ENCODE assay signal across 7 mouse cellular contexts in genomic region chr13:63112598-63113372, GRCm38 (mm10).
A peak's percentile ranks its signal among the peaks of the same experiment; 100 is the strongest.
DNase-seq lines count a peak whose midpoint lies in the region; ATAC-seq and TF ChIP-seq lines count a peak whose summit lies in the region.

No protein-coding gene starts in this region.

- no peaks in the 10 kb centered on the region for H3K36me3 ChIP-seq in lung, postnatal 0 days (ENCODE audit: insufficient read depth, low read length)
- no peaks in the 10 kb centered on the region for H3K36me3 ChIP-seq in embryonic facial prominence, embryonic 12.5 days

- ATAC-seq in lung, postnatal 0 days = 0 out of 2 replicates have a peak, but pooled peaks have one; percentile 10
- ATAC-seq in embryonic facial prominence, embryonic 12.5 days (ENCODE audit: insufficient number of reproducible peaks, insufficient read depth, low FRiP score, low TSS enrichment) = peak; percentile 53; the same call in 1 of the 2 replicates
- ATAC-seq in erythroid progenitor cell, adult 5-6 weeks (replicated peaks; ENCODE audit: low FRiP score, poor library complexity, severe bottlenecking) = no peak

- peak overlapping the region; percentile 66 for H3K27ac ChIP-seq in lung, postnatal 0 days (ENCODE audit: low read length)
- peak overlapping the region; percentile 93 for H3K27ac ChIP-seq in embryonic facial prominence, embryonic 12.5 days

- H3K9ac ChIP-seq in lung, postnatal 0 days (replicated peaks; ENCODE audit: low read depth) = no peak overlapping the region
- H3K9ac ChIP-seq in embryonic facial prominence, embryonic 12.5 days = no peak overlapping the region

- WGBS in lung, postnatal 0 days = 50% methylated on average over 10 of the region's 10 CpGs
- WGBS in embryonic facial prominence, embryonic 12.5 days = 24% methylated on average over 10 of the region's 10 CpGs

- no peak overlapping the region for H3K4me2 ChIP-seq in lung, postnatal 0 days (replicated peaks; ENCODE audit: low read depth, low read length)
- 0 out of 2 replicates have a peak overlapping the region, but pooled peaks have one; percentile 0 for H3K4me2 ChIP-seq in embryonic facial prominence, embryonic 12.5 days (replicated peaks)

- TF ChIP-seq CTCF in lung, postnatal 0 days (IDR thresholded peaks at IDR 0.05) = peak; percentile 28

- H3K9me3 ChIP-seq in lung, postnatal 0 days (ENCODE audit: low read length) = no peaks in the 10 kb centered on the region
- H3K9me3 ChIP-seq in embryonic facial prominence, embryonic 12.5 days = no peaks in the 10 kb centered on the region

- no peak overlapping the region for H3K4me3 ChIP-seq in lung, postnatal 0 days (ENCODE audit: low read depth, low read length)
- no peak overlapping the region for H3K4me3 ChIP-seq in embryonic facial prominence, embryonic 12.5 days

- no peaks in the 10 kb centered on the region for H3K27me3 ChIP-seq in lung, postnatal 0 days (replicated peaks; ENCODE audit: insufficient read depth, low read length)
- no peaks in the 10 kb centered on the region for H3K27me3 ChIP-seq in embryonic facial prominence, embryonic 12.5 days

- DNase-seq in lung, postnatal 0 days (ENCODE audit: low spot score) = peak; percentile 54
- no peak for DNase-seq in lung, postnatal 4 days
- DNase-seq in kidney, postnatal 14 days = peak; percentile 32
- DNase-seq in retina, embryonic 14.5 days (ENCODE audit: low spot score) = peak; percentile 43
- DNase-seq in right cerebral cortex, postnatal 25 days = no peak

- TF ChIP-seq EP300 in lung, postnatal 0 days (IDR thresholded peaks at IDR 0.05) = no peak

- peaks cover 19% of the 10 kb centered on the region; the same call in 1 of the 2 replicates for H3K4me1 ChIP-seq in lung, postnatal 0 days (ENCODE audit: insufficient read depth, low read depth, low read length)
- peaks cover 40% of the 10 kb centered on the region for H3K4me1 ChIP-seq in embryonic facial prominence, embryonic 12.5 days

Comparison
In these comparisons a context has a peak if more than half of its experiments do, and no peak if none do; other contexts are left out.
1. DNase-seq: peak in lung, postnatal 0 days (single experiment), kidney, postnatal 14 days (single experiment) and retina, embryonic 14.5 days (single experiment); none in lung, postnatal 4 days (0 of 2) and right cerebral cortex, postnatal 25 days (single experiment).